Mouse (Mus musculus) left cerebral cortex, postnatal 25 days (tissue): ENCODE measurements around the gene Vac14. TPM values are rescaled to one million over a fixed set of nuclear protein-coding genes. Genes with fewer than 3 reads are reported as not detected.

Experiments
- DNase-seq, 2 experiments: peaks; one replicate each; pipeline ENCODE4 v3.0.0; 2022; ENCODE audit warnings: low spot score in 2 of 2, mixed read lengths in 1 of 2
- intact Hi-C: fragments of 180-260 bp; cut with DNase I; formaldehyde crosslinking; loops from one replicate; pipeline ENCODE4 v1.15.1; 2025
- total RNA-seq, 2 experiments: library from RNA; stranded (reverse); gene quantifications; 2 replicates each; pipeline ENCODE4 v1.2.3; 2021

Gene Vac14
- total RNA-seq, 2 experiments from 2014 or later = 21.0 to 23.4 TPM

DNA sequence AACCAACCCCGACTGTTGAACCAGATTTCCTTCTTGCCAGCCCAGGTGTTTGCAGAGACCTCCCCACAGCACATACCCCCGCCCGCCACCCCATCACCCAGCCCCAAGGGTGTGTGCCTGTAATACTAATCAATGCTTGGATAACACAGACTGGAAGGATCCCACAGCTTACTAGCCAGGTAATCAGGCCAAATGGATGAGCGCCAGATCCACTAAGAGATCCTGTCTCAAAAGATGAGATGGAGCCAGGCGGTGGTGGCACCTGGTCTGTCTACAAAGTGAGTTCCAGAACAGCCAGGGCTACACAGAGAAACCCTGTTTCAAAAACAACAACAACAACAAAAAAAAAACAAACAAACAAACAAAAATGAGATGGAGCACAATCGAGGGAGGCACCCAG is 148.9 kb downstream of the Vac14 start:
- no peak for DNase-seq
- intact Hi-C loops = no loop called here

Other genes with a start within 250 kb of the Vac14 start
- gene Mtss1l, start 102.9 kb downstream of the Vac14 start, total RNA-seq = 100 to 1,000 TPM; 195 to 204 TPM
- 100 to 1,000 TPM; 110 to 121 TPM for gene Il34, start 187.3 kb downstream of the Vac14 start, total RNA-seq
- 10 to 100 TPM; 55.8 to 56.3 TPM for gene Cog4, start 228.0 kb downstream of the Vac14 start, total RNA-seq
- gene Sf3b3, start 228.2 kb downstream of the Vac14 start, total RNA-seq = 10 to 100 TPM; 61.5 to 61.7 TPM